Mouse (Mus musculus): ENCODE measurements around the gene Cer1.

GRCm38 (mm10) chr4:82921962-82922361 is 37.0 kb upstream of the Cer1 start:
- TF ChIP-seq CTCF (IDR thresholded peaks at IDR 0.05; ENCODE audit: low read depth) (no peak), EP300 (optimal IDR thresholded peaks at IDR 0.05) (no peak)
